Mouse (Mus musculus): ENCODE measurements at regions not wholly inside any gene's neighbourhood (a gene's known extent, or its start where the extent isn't known, plus 50 kb on each side); places are given as distances from the start of the nearest gene placed in this dataset.

DNA sequence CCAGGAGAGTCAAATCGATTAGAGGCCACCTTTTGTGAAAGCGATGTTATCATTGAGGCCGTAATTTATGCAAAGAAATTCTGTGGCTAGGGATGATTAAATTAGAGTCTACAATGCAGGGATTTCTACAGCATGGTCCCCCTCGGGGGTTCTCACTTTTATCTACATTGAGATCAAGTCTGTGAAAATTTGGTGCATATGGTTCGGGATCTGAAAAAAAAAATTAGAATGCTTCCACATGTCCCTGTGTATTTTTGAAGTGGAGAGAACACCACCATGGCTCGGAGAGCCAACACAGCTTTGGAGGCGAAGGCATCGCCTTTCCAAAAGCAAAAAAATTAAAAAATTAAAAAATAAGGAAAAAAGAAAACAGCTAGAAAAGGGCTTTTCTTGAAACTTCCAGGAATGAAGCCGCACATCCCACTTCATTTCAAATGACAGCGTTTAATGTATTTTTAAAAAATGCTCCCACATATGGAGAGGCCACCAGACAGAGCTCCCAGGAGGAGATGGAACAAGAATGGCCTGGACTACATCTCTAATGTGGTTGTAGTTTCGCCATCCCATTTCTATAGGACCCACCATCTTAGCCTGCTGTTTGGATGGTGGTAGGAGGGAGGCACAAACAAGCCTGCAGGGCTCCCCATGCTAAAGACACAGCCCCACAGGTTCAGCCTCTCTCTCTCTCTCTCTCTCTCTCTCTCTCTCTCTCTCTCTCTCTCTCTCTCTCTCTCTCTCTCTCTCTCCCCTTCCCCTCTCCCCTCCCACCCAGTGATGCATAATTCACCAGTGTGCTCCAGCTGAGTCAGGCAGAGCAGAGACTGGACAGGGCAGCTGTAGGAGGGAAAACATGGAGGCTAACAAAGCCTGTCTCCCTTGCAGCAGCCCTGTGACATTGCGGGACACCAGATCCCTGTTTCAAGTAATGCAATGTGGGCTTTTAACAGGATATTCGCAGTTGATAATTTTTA, 203.4 kb downstream of the Sox11 start:
- Histone ChIP-seq H3K36me3 (replicated peaks in 1 of 2; ENCODE audit: control insufficient read depth in 1 of 2, insufficient read depth in 1 of 2, low read length in 1 of 2) (no peaks in the 10 kb centered on the region), H3K4me3 (replicated peaks in 1 of 3; ENCODE audit: low read depth in 2 of 3, low read length in 2 of 3, poor library complexity in 1 of 3) (no peak overlapping the region), H3K27ac (ENCODE audit: insufficient read depth, low read depth) (no peak overlapping the region), H3K27me3 (replicated peaks) (no peaks in the 10 kb centered on the region), H3K9me3 (replicated peaks; ENCODE audit: low read length) (peaks cover 95% of the 10 kb centered on the region), H3K9ac (ENCODE audit: insufficient read depth, low read depth) (no peak overlapping the region), H3K79me2 (replicated peaks; ENCODE audit: control insufficient read depth, extremely low read depth, insufficient read depth, poor library complexity, severe bottlenecking) (no peaks in the 10 kb centered on the region), H3K4me1 (ENCODE audit: control insufficient read depth in 1 of 2, insufficient read depth in 2 of 2) (no peaks in the 10 kb centered on the region), H3K4me2 (ENCODE audit: insufficient read depth, low read depth, poor library complexity, severe bottlenecking) (no peak overlapping the region)
- no peak for DNase-seq (ENCODE audit: extremely low read depth)
- TF ChIP-seq ELF1 (IDR thresholded peaks at IDR 0.05; ENCODE audit: low read depth, low read length) (no peak), MXI1 (IDR thresholded peaks at IDR 0.05; ENCODE audit: low read depth, low read length) (no peak), HCFC1 (IDR thresholded peaks at IDR 0.05; ENCODE audit: low read depth, low read length) (no peak), MAX (IDR thresholded peaks at IDR 0.05; ENCODE audit: low read length) (no peak), USF2 (conservative IDR thresholded peaks at IDR 0.05; ENCODE audit: low read depth, low read length) (no peak), TCF12 (IDR thresholded peaks at IDR 0.05; ENCODE audit: low read depth, low read length) (no peak), NRF1 (IDR thresholded peaks at IDR 0.05; ENCODE audit: low read depth, low read length) (no peak), ZKSCAN1 (IDR thresholded peaks at IDR 0.05; ENCODE audit: borderline replicate concordance, low read depth, low read length) (no peak), USF1 (IDR thresholded peaks at IDR 0.05; ENCODE audit: low read depth, low read length) (no peak), UBTF (IDR thresholded peaks at IDR 0.05; ENCODE audit: low read depth, low read length) (no peak), CTCF (conservative IDR thresholded peaks at IDR 0.05 in 1 of 2, IDR thresholded peaks at IDR 0.05 in 1 of 2; ENCODE audit: low read depth in 2 of 2, low read length in 2 of 2) (no peak), CHD1 (IDR thresholded peaks at IDR 0.05; ENCODE audit: low read depth, low read length) (no peak), POLR2A (IDR thresholded peaks at IDR 0.05; ENCODE audit: low read depth, low read length) (no peak), BHLHE40 (IDR thresholded peaks at IDR 0.05; ENCODE audit: low read depth, low read length) (no peak), MYC (IDR thresholded peaks at IDR 0.05; ENCODE audit: low read depth, low read length) (no peak), RAD21 (IDR thresholded peaks at IDR 0.05; ENCODE audit: low read depth, low read length) (no peak), MAZ (IDR thresholded peaks at IDR 0.05; ENCODE audit: low read depth, low read length) (no peak)
- in situ Hi-C loops (cut with MboI; ENCODE audit: low pct_ligation_motif_present, low pct_unique_long_range_greater_than_20kb, low sequenced_read_pairs) (no loop called here), dilution Hi-C loops (cut with MboI; ENCODE audit: extremely low pct_ligation_motif_present, extremely low pct_unique_long_range_greater_than_20kb, low sequenced_read_pairs) (no loop called here)

GRCm38 (mm10) chr12:27135997-27136559, 206.3 kb downstream of the Sox11 start:
- Histone ChIP-seq H3K4me3 (replicated peaks in 1 of 3; ENCODE audit: low read depth in 2 of 3, low read length in 2 of 3, poor library complexity in 1 of 3) (no peak overlapping the region), H3K9me3 (replicated peaks; ENCODE audit: low read length) (peaks cover 90% of the 10 kb centered on the region), H3K36me3 (replicated peaks in 1 of 2; ENCODE audit: control insufficient read depth in 1 of 2, insufficient read depth in 1 of 2, low read length in 1 of 2) (no peaks in the 10 kb centered on the region), H3K79me2 (replicated peaks; ENCODE audit: control insufficient read depth, extremely low read depth, insufficient read depth, poor library complexity, severe bottlenecking) (no peaks in the 10 kb centered on the region), H3K9ac (ENCODE audit: insufficient read depth, low read depth) (no peak overlapping the region), H3K4me2 (ENCODE audit: insufficient read depth, low read depth, poor library complexity, severe bottlenecking) (no peak overlapping the region), H3K4me1 (ENCODE audit: control insufficient read depth in 1 of 2, insufficient read depth in 2 of 2) (no peaks in the 10 kb centered on the region), H3K27me3 (replicated peaks) (no peaks in the 10 kb centered on the region), H3K27ac (ENCODE audit: insufficient read depth, low read depth) (no peak overlapping the region)
- in situ Hi-C loops (cut with MboI; ENCODE audit: low pct_ligation_motif_present, low pct_unique_long_range_greater_than_20kb, low sequenced_read_pairs): no loop called here
- no peak for DNase-seq (ENCODE audit: extremely low read depth)
- dilution Hi-C loops (cut with MboI; ENCODE audit: extremely low pct_ligation_motif_present, extremely low pct_unique_long_range_greater_than_20kb, low sequenced_read_pairs): no loop called here
- TF ChIP-seq MXI1 (IDR thresholded peaks at IDR 0.05; ENCODE audit: low read depth, low read length) (no peak), ZMIZ1 (IDR thresholded peaks at IDR 0.05; ENCODE audit: low read depth, low read length) (no peak), ETS1 (conservative IDR thresholded peaks at IDR 0.05; ENCODE audit: low read depth, low read length) (no peak), KAT2A (IDR thresholded peaks at IDR 0.05; ENCODE audit: insufficient replicate concordance, low read length) (no peak), HCFC1 (IDR thresholded peaks at IDR 0.05; ENCODE audit: low read depth, low read length) (no peak), NELFE (IDR thresholded peaks at IDR 0.05; ENCODE audit: low read depth, low read length) (no peak), NRF1 (IDR thresholded peaks at IDR 0.05; ENCODE audit: low read depth, low read length) (no peak), RAD21 (IDR thresholded peaks at IDR 0.05; ENCODE audit: low read depth, low read length) (no peak), JUND (conservative IDR thresholded peaks at IDR 0.05; ENCODE audit: low read depth, low read length) (no peak)
